Mouse (Mus musculus): ENCODE data around the gene Tnfrsf1a. TPM values are rescaled to one million over a fixed set of nuclear protein-coding genes. Genes with fewer than 3 reads are reported as not detected.
A peak's percentile ranks its signal among the peaks of the same experiment; 100 is the strongest.

The Tnfrsf1a gene
- polyA plus RNA-seq, 1 experiment = 11.8 TPM

GRCm38 (mm10) chr6:125364448-125364847 lies 15.3 kb downstream of the Tnfrsf1a start:
- WGBS = 4% methylated on average over 8 of the region's 8 CpGs
- no peaks in the 10 kb centered on the region for H3K4me1 ChIP-seq (ENCODE audit: control insufficient read depth, insufficient read depth, low read length)
- DNase-seq = no peak
- H3K27ac ChIP-seq (ENCODE audit: insufficient read depth, low read length) = no peak overlapping the region
- H3K4me3 ChIP-seq (replicated peaks; ENCODE audit: insufficient read depth, low read depth, low read length) = no peak overlapping the region
- peaks cover 2% of the 10 kb centered on the region; the same call in 1 of the 2 replicates for H3K27me3 ChIP-seq (ENCODE audit: control insufficient read depth, insufficient read depth, low read length)
- TF ChIP-seq POLR2A (IDR thresholded peaks at IDR 0.05; ENCODE audit: borderline replicate concordance, insufficient read depth, low read length) = no peak
- 0 out of 2 replicates have a peak, but pooled peaks have one; percentile 12 for TF ChIP-seq CTCF (IDR thresholded peaks at IDR 0.05; ENCODE audit: borderline replicate concordance, insufficient read depth, low read depth, low read length)

GRCm38 (mm10) chr6:125365522-125365921 lies 16.4 kb downstream of the Tnfrsf1a start:
- TF ChIP-seq CTCF (IDR thresholded peaks at IDR 0.05; ENCODE audit: borderline replicate concordance, insufficient read depth, low read depth, low read length) (no peak), POLR2A (IDR thresholded peaks at IDR 0.05; ENCODE audit: borderline replicate concordance, insufficient read depth, low read length) (no peak)
- WGBS = 88% methylated on average over 5 of the region's 5 CpGs
- Histone ChIP-seq H3K27ac (ENCODE audit: insufficient read depth, low read length) (no peak overlapping the region), H3K27me3 (ENCODE audit: control insufficient read depth, insufficient read depth, low read length) (peaks cover 2% of the 10 kb centered on the region; the same call in 1 of the 2 replicates), H3K4me1 (ENCODE audit: control insufficient read depth, insufficient read depth, low read length) (no peaks in the 10 kb centered on the region), H3K4me3 (replicated peaks; ENCODE audit: insufficient read depth, low read depth, low read length) (no peak overlapping the region)
- no peak for DNase-seq

- Histone ChIP-seq H3K27me3 (ENCODE audit: control insufficient read depth, insufficient read depth, low read length) (peaks cover 2% of the 10 kb centered on the region; the same call in 1 of the 2 replicates), H3K27ac (ENCODE audit: insufficient read depth, low read length) (no peak overlapping the region), H3K4me3 (replicated peaks; ENCODE audit: insufficient read depth, low read depth, low read length) (no peak overlapping the region), H3K4me1 (ENCODE audit: control insufficient read depth, insufficient read depth, low read length) (no peaks in the 10 kb centered on the region)
- DNase-seq = no peak
- TF ChIP-seq CTCF (IDR thresholded peaks at IDR 0.05; ENCODE audit: borderline replicate concordance, insufficient read depth, low read depth, low read length) = no peak
- TF ChIP-seq POLR2A (IDR thresholded peaks at IDR 0.05; ENCODE audit: borderline replicate concordance, insufficient read depth, low read length) = no peak
- 68% methylated on average over 1 of the region's 1 CpGs for WGBS
Observed at GRCm38 (mm10) chr6:125366133-125366532, 17.0 kb downstream of the Tnfrsf1a start.

- Histone ChIP-seq H3K4me3 (replicated peaks; ENCODE audit: insufficient read depth, low read depth, low read length) (no peak overlapping the region), H3K27me3 (ENCODE audit: control insufficient read depth, insufficient read depth, low read length) (peaks cover 2% of the 10 kb centered on the region; the same call in 1 of the 2 replicates), H3K27ac (ENCODE audit: insufficient read depth, low read length) (no peak overlapping the region), H3K4me1 (ENCODE audit: control insufficient read depth, insufficient read depth, low read length) (no peaks in the 10 kb centered on the region)
- WGBS = 63% methylated on average over 4 of the region's 4 CpGs
- DNase-seq = no peak
- no peak for TF ChIP-seq CTCF (IDR thresholded peaks at IDR 0.05; ENCODE audit: borderline replicate concordance, insufficient read depth, low read depth, low read length)
- no peak for TF ChIP-seq POLR2A (IDR thresholded peaks at IDR 0.05; ENCODE audit: borderline replicate concordance, insufficient read depth, low read length)
Observed at GRCm38 (mm10) chr6:125367758-125368371, 18.7 kb downstream of the Tnfrsf1a start.

GRCm38 (mm10) chr6:125377042-125377441 lies 27.9 kb downstream of the Tnfrsf1a start:
- no peak for DNase-seq
- 19% methylated on average over 6 of the region's 6 CpGs for WGBS
- Histone ChIP-seq H3K4me3 (replicated peaks; ENCODE audit: insufficient read depth, low read depth, low read length) (no peak overlapping the region), H3K27ac (ENCODE audit: insufficient read depth, low read length) (no peak overlapping the region), H3K27me3 (ENCODE audit: control insufficient read depth, insufficient read depth, low read length) (peaks cover 1% of the 10 kb centered on the region; the same call in 1 of the 2 replicates), H3K4me1 (ENCODE audit: control insufficient read depth, insufficient read depth, low read length) (no peaks in the 10 kb centered on the region)
- TF ChIP-seq POLR2A (IDR thresholded peaks at IDR 0.05; ENCODE audit: borderline replicate concordance, insufficient read depth, low read length) = no peak
- no peak for TF ChIP-seq CTCF (IDR thresholded peaks at IDR 0.05; ENCODE audit: borderline replicate concordance, insufficient read depth, low read depth, low read length)

GRCm38 (mm10) chr6:125377582-125378451 lies 28.7 kb downstream of the Tnfrsf1a start:
- TF ChIP-seq CTCF (IDR thresholded peaks at IDR 0.05; ENCODE audit: borderline replicate concordance, insufficient read depth, low read depth, low read length) (no peak), POLR2A (IDR thresholded peaks at IDR 0.05; ENCODE audit: borderline replicate concordance, insufficient read depth, low read length) (no peak)
- Histone ChIP-seq H3K27ac (ENCODE audit: insufficient read depth, low read length) (no peak overlapping the region), H3K4me3 (replicated peaks; ENCODE audit: insufficient read depth, low read depth, low read length) (no peak overlapping the region), H3K4me1 (ENCODE audit: control insufficient read depth, insufficient read depth, low read length) (no peaks in the 10 kb centered on the region), H3K27me3 (ENCODE audit: control insufficient read depth, insufficient read depth, low read length) (peaks cover 1% of the 10 kb centered on the region; the same call in 1 of the 2 replicates)
- 34% methylated on average over 16 of the region's 16 CpGs for WGBS
- DNase-seq = no peak

- 42% methylated on average over 6 of the region's 6 CpGs for WGBS
- H3K27me3 ChIP-seq (ENCODE audit: control insufficient read depth, insufficient read depth, low read length) = peaks cover 1% of the 10 kb centered on the region; the same call in 1 of the 2 replicates
- DNase-seq = no peak
- TF ChIP-seq CTCF (IDR thresholded peaks at IDR 0.05; ENCODE audit: borderline replicate concordance, insufficient read depth, low read depth, low read length) (no peak), POLR2A (IDR thresholded peaks at IDR 0.05; ENCODE audit: borderline replicate concordance, insufficient read depth, low read length) (no peak)
- H3K4me3 ChIP-seq (replicated peaks; ENCODE audit: insufficient read depth, low read depth, low read length) = no peak overlapping the region
- no peak overlapping the region for H3K27ac ChIP-seq (ENCODE audit: insufficient read depth, low read length)
- no peaks in the 10 kb centered on the region for H3K4me1 ChIP-seq (ENCODE audit: control insufficient read depth, insufficient read depth, low read length)
Observed at GRCm38 (mm10) chr6:125378621-125379020, 29.5 kb downstream of the Tnfrsf1a start.
